Mouse (Mus musculus) urinary bladder, adult 2 months (tissue): Measurements from ENCODE around the gene Ldhd. TPM values are rescaled to one million over a fixed set of nuclear protein-coding genes. Genes with fewer than 3 reads are reported as not detected.

Experiments
- DNase-seq: peaks from one replicate; pipeline ENCODE4 v3.0.0; 2022; ENCODE audit warnings: low spot score
- polyA plus RNA-seq: library from polyadenylated mRNA; depleted of rRNA; stranded (reverse); fragments of >200 nt; gene quantifications from 2 replicates; pipeline ENCODE4 v1.2.3, GENCODE M21; 2012; rRNA removed

Gene Ldhd
- polyA plus RNA-seq, 1 experiment = 20.2 TPM

DNA sequence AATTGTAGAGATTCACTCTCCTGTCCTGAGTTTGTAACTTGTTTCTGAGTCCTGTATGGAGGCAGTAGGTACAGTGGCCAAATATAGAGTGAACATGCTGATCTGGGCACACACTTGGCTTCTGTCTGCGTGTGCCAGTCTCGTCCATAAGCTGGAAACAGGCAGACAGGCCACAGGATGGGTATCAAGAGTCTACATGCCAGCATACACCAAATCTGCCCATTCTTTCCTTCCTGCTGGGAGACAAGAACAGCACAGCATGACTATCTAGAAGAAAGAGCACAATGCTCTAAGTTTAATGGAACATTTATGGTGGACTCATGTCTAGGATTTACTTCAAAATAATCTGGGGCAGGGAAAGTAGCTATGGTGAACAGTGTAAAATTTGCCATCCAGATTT is 35.2 kb downstream of the Ldhd start:
- DNase-seq = no peak

DNA sequence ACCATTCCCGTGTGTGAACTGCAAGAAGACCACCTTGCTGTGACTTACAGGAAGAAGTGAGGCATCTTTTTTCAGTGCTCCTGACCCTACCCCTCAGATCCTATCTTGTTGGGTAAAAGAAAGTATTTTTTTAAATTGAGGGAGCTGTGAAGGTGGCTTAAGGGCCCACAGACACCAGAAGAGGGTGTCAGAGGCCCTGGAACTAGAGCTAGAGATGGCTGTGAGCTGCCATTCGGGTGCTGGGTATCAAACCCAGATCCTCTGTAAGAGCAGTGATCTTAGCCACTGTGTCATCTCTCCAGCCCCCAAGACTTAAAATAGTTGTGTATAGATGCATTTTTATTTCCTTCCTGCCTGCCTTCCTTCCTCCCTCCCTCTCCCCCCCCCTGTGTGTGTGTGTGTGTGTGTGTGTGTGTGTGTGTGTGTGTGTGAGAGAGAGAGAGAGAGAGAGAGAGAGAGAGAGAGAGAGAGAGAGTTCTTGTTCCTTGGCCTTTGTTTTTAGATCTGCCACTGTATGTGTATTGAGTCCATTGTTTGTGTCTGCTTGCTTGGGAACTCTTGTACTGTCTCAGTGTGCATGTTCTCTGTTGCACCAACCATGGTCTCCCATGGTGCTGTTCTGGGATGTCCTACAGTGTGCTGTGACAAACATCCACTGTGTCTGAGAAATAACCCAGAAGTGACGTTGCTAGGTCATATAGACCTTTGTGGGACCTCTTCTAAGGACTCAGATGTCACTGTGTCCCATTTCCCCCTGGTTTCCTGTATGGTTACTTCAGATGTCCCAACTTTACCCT is 35.9 kb downstream of the Ldhd start:
- DNase-seq = no peak

GRCm38 (mm10) chr8:111592390-111592910 is 37.7 kb downstream of the Ldhd start:
- DNase-seq = no peak

DNA sequence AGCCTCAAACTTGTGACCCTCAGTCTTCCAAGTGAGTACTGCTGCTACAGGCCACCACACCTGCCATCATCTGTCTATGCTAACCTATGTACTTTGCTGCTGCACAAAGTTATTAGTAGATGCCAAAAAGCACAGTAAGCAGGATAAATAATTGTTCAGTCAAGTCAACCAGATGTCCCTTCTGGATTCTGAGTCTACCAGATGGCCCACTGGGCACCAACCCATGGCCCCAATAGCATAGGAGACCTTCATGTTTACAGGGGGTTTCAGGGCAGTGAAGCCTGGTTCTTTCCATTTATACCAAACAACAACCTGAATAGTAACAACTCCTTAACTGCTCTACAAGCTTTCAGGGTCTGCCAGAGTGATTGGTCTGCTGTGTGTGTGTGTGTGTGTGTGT is 39.0 kb downstream of the Ldhd start:
- DNase-seq = no peak

GRCm38 (mm10) chr8:111590214-111590613 is 40.0 kb downstream of the Ldhd start:
- DNase-seq = no peak

DNA sequence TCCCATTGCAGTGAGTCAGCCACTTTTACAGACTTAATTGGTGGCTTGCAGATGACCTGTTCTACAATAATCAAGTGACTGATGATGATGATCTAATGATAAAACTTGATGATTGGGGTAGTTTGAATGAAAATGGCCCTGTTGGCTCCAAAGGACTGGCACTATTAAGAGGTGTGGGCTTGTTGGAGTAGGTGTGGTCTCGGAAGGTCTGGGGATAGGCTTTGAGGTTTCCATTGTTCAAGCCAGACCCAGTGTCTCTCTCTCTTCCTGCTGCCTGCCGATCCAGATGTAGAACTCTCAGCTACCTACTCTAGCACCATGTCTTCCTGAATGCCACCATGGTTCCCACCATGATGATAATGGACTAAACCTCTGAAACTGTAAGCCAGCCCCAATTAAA is 41.8 kb downstream of the Ldhd start:
- no peak for DNase-seq

- no peak for DNase-seq
Measured at GRCm38 (mm10) chr8:111587545-111588094, 42.6 kb downstream of the Ldhd start.

DNA sequence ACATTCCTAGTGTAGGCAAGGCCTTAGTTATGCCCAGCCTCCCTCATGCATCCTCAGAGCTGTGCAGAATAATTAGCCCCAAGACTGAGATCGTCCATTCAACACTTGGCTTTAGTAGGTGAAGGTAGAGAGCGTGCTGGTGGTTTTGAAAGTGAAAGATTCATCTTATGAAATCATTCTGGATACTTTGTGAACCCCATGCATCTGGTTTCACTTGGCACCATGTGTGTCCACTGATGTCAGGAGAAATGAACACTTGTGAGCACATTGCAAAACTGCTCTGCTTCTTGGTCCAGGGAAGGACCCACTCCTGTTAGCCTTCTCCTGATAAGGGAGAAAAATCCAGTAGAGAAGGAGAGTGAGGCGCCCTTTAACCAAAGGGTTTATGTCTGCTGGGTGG is 45.2 kb downstream of the Ldhd start:
- DNase-seq = no peak

DNA sequence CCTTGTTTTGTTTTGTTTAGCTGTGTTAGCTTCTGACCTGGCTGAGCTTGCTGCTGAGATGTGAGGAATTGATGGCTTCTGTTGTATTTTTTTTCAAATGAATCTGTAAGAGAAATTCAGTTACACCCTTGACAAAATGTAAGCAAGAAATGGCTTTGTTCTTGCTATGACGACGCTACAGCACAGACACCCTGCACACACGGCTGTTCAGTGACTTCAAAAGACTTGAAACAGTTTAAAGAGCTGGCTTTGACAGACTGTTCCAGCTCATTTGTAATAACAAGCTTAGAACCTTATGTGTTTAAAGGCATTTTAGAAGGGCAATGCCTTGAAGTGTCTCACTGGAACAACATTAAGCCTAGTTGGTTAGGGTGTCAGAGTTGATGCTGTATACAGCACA is 47.8 kb downstream of the Ldhd start:
- DNase-seq = no peak

GRCm38 (mm10) chr8:111580306-111580705 is 49.9 kb downstream of the Ldhd start:
- DNase-seq = no peak

- no peak for DNase-seq
Measured at GRCm38 (mm10) chr8:111579318-111579717, 50.9 kb downstream of the Ldhd start.

DNA sequence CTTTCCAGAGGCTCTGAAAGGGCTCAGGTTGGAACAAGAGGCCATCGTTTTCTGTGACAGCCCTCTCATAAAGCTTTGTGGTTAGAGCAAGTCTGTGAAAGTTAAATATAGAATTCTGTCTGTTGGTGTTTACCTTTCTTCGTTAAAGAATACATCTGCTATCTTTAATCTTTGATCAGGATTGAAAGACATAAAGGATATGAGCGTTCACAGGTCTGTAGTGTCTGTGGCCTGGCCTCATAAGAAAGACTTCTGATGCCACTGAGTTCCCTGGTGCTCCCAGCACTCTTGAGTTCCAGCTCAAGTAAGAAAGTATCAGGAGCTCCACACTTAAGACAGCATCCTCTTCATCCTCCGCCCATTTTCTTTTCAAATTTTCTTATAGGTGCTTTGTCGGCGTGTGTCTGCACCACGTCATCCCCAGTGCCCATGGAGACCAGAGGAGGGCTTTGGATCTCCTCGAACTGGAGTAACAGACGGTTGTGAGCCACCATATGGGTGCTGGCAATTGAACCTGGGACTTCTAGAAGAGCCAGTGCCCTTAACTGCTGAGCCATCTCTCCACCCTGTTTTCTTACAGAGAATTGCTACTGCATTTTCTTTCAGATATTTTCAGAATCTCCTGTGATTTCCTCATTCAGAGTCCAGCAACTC is 52.2 kb downstream of the Ldhd start:
- no peak for DNase-seq

GRCm38 (mm10) chr8:111576501-111576900 is 53.7 kb downstream of the Ldhd start:
- no peak for DNase-seq

DNA sequence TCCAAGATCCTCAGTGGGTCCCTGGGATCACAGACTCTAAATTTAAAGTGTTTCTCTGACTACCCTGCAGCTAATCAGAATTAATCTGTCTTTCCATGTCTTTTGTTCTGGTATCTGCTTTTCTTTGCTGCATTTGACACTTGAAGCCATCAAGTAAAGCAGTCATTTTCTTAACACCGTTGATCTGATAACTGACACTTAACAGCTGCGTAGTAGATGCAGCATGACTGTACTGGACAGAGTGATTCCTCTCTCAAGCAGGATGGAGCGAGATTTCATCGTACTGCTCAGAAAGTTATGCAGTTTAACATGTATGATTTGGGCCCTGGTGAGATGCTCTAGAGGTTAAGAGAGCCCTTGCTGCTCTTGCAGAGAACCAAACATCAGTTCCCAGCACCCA is 54.7 kb downstream of the Ldhd start:
- DNase-seq = no peak

- no peak for DNase-seq
Measured at GRCm38 (mm10) chr8:111574016-111574415, 56.2 kb downstream of the Ldhd start.

Other genes starting within 250 kb of the Ldhd start
- gene Fa2h, start 236.6 kb downstream of the Ldhd start, polyA plus RNA-seq = 38.4 and 47.1 TPM in 2 replicates
- gene Wdr59, start 108.3 kb downstream of the Ldhd start, polyA plus RNA-seq = 6.9 and 7.0 TPM in 2 replicates
- gene Znrf1, start 94.3 kb downstream of the Ldhd start, polyA plus RNA-seq = 74.4 and 89.9 TPM in 2 replicates
- gene Zfp1, start 13.0 kb upstream of the Ldhd start, polyA plus RNA-seq = 14.5 and 15.6 TPM in 2 replicates
- gene Ctrb1, start 60.6 kb upstream of the Ldhd start, polyA plus RNA-seq = 0.40 and 2.3 TPM in 2 replicates
- gene Bcar1, start 113.4 kb upstream of the Ldhd start, polyA plus RNA-seq = 40.1 and 42.5 TPM in 2 replicates
- 58.5 and 65.5 TPM in 2 replicates for gene Cfdp1, start 223.9 kb upstream of the Ldhd start, polyA plus RNA-seq
- 9.1 and 9.6 TPM in 2 replicates for gene Tmem170, start 246.4 kb upstream of the Ldhd start, polyA plus RNA-seq